Mouse (Mus musculus): Measurements from ENCODE around the gene Wdfy1. TPM values are rescaled to one million over a fixed set of nuclear protein-coding genes. Genes with fewer than 3 reads are reported as not detected.

Gene Wdfy1
- total RNA-seq, 2 experiments from 2014 or later = 39.9 to 41.4 TPM

GRCm38 (mm10) chr1:79714152-79714923 lies 61.6 kb downstream of the Wdfy1 start:
- intact Hi-C loops (cut with DNase I) = no loop called here
- DNase-seq (ENCODE audit: low spot score in 2 of 2) = no peak

GRCm38 (mm10) chr1:79713081-79713480 lies 62.9 kb downstream of the Wdfy1 start:
- intact Hi-C loops (cut with DNase I) = no loop called here
- DNase-seq (ENCODE audit: low spot score in 2 of 2) = no peak

GRCm38 (mm10) chr1:79711147-79712126 lies 64.5 kb downstream of the Wdfy1 start:
- peak; percentile 45 to 52 for DNase-seq (ENCODE audit: low spot score in 2 of 2)
- intact Hi-C loops (cut with DNase I) = no loop called here

GRCm38 (mm10) chr1:79710678-79711077 lies 65.3 kb downstream of the Wdfy1 start:
- intact Hi-C loops (cut with DNase I) = no loop called here
- DNase-seq (ENCODE audit: low spot score in 2 of 2) = no peak

- DNase-seq (ENCODE audit: low spot score in 2 of 2) = no peak
- intact Hi-C loops (cut with DNase I) = no loop called here
Observed at GRCm38 (mm10) chr1:79710216-79710615, 65.7 kb downstream of the Wdfy1 start.

GRCm38 (mm10) chr1:79707383-79707782 lies 68.6 kb downstream of the Wdfy1 start:
- intact Hi-C loops (cut with DNase I) = no loop called here
- DNase-seq (ENCODE audit: low spot score in 2 of 2) = peak in 1 of 2 experiments; percentile 37

- intact Hi-C loops (cut with DNase I) = no loop called here
- no peak for DNase-seq (ENCODE audit: low spot score in 2 of 2)
Observed at GRCm38 (mm10) chr1:79706707-79707106, 69.2 kb downstream of the Wdfy1 start.

- no peak for DNase-seq (ENCODE audit: low spot score in 2 of 2)
- intact Hi-C loops (cut with DNase I) = no loop called here
Observed at GRCm38 (mm10) chr1:79704672-79705071, 71.3 kb downstream of the Wdfy1 start.

- intact Hi-C loops (cut with DNase I) = no loop called here
Observed at GRCm38 (mm10) chr1:79703520-79703919, 72.4 kb downstream of the Wdfy1 start.

GRCm38 (mm10) chr1:79698506-79698905 lies 77.4 kb downstream of the Wdfy1 start:
- intact Hi-C loops (cut with DNase I) = no loop called here
- DNase-seq (ENCODE audit: low spot score in 2 of 2) = no peak

More at GRCm38 (mm10) chr1:79703520-79703919, 72.4 kb downstream of the Wdfy1 start:
- DNase-seq (ENCODE audit: low spot score in 2 of 2) = no peak

GRCm38 (mm10) chr1:79697382-79697781 lies 78.6 kb downstream of the Wdfy1 start:
- intact Hi-C loops (cut with DNase I) = no loop called here
- peak in 1 of 2 experiments; percentile 34 for DNase-seq (ENCODE audit: low spot score in 2 of 2)

GRCm38 (mm10) chr1:79696933-79697332 lies 79.0 kb downstream of the Wdfy1 start:
- intact Hi-C loops (cut with DNase I) = no loop called here

GRCm38 (mm10) chr1:79692482-79692881 lies 83.5 kb downstream of the Wdfy1 start:
- intact Hi-C loops (cut with DNase I) = no loop called here
- DNase-seq (ENCODE audit: low spot score in 2 of 2) = no peak

More at GRCm38 (mm10) chr1:79696933-79697332, 79.0 kb downstream of the Wdfy1 start:
- no peak for DNase-seq (ENCODE audit: low spot score in 2 of 2)

GRCm38 (mm10) chr1:79687254-79687653 lies 88.7 kb downstream of the Wdfy1 start:
- no peak for DNase-seq (ENCODE audit: low spot score in 2 of 2)
- intact Hi-C loops (cut with DNase I) = no loop called here

- no peak for DNase-seq (ENCODE audit: low spot score in 2 of 2)
- intact Hi-C loops (cut with DNase I) = no loop called here
Observed at GRCm38 (mm10) chr1:79684027-79684426, 91.9 kb downstream of the Wdfy1 start.

GRCm38 (mm10) chr1:79682936-79683335 lies 93.0 kb downstream of the Wdfy1 start:
- intact Hi-C loops (cut with DNase I) = loop anchor here (2.0 kb wide), 1 partner anchor 958 kb away; no protein-coding TSS in a partner anchor

GRCm38 (mm10) chr1:79680777-79681176 lies 95.2 kb downstream of the Wdfy1 start:
- no peak for DNase-seq (ENCODE audit: low spot score in 2 of 2)
- intact Hi-C loops (cut with DNase I) = no loop called here

More at GRCm38 (mm10) chr1:79682936-79683335, 93.0 kb downstream of the Wdfy1 start:
- no peak for DNase-seq (ENCODE audit: low spot score in 2 of 2)

GRCm38 (mm10) chr1:79678117-79678684 lies 97.7 kb downstream of the Wdfy1 start:
- intact Hi-C loops (cut with DNase I) = no loop called here
- DNase-seq (ENCODE audit: low spot score in 2 of 2) = no peak

- DNase-seq (ENCODE audit: low spot score in 2 of 2) = no peak
- intact Hi-C loops (cut with DNase I) = no loop called here
Observed at GRCm38 (mm10) chr1:79675716-79676115, 100.2 kb downstream of the Wdfy1 start.

Data from left cerebral cortex, postnatal 36 days (tissue).